Mouse (Mus musculus): ENCODE data around the gene Adgrb3. TPM values are rescaled to one million over a fixed set of nuclear protein-coding genes. Genes with fewer than 3 reads are reported as not detected.
"Not testable (repeated sequence)": the region's sequence is repeated elsewhere in the genome, so short reads cannot be mapped to it uniquely, and the experiment has no call there.

The Adgrb3 gene
- total RNA-seq, 2 experiments from 2014 or later = not detected

GRCm38 (mm10) chr1:25542891-25543290 is 286.6 kb downstream of the Adgrb3 start:
- no peak for ATAC-seq (ENCODE audit: poor library complexity, severe bottlenecking)

GRCm38 (mm10) chr1:25526976-25527375 is 302.5 kb downstream of the Adgrb3 start:
- ATAC-seq (ENCODE audit: poor library complexity, severe bottlenecking) = no peak

- no peak for ATAC-seq (ENCODE audit: poor library complexity, severe bottlenecking)
Measured at GRCm38 (mm10) chr1:25510321-25511055, 319.0 kb downstream of the Adgrb3 start.

DNA sequence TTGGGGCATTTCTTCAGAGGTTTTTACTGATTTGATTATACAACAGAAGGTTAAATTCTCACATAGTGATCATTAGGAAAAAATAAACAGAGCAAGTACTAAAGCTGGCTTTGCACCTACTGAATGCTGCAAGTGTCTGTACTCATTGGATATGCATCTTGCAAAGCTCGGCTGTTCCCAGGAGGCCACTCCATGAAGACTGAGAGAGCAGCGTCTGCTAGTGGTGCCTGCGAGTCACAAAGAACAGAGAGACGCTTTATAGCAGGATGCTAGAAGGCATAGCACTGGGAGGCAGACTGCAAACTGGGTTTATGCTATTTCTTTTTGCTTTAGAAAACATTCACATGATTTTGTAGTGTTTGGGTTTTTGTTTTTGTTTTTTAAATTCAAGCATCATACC is 325.2 kb downstream of the Adgrb3 start:
- no peak for ATAC-seq (ENCODE audit: poor library complexity, severe bottlenecking)

GRCm38 (mm10) chr1:25503524-25503923 is 326.0 kb downstream of the Adgrb3 start:
- no peak for ATAC-seq (ENCODE audit: poor library complexity, severe bottlenecking)

DNA sequence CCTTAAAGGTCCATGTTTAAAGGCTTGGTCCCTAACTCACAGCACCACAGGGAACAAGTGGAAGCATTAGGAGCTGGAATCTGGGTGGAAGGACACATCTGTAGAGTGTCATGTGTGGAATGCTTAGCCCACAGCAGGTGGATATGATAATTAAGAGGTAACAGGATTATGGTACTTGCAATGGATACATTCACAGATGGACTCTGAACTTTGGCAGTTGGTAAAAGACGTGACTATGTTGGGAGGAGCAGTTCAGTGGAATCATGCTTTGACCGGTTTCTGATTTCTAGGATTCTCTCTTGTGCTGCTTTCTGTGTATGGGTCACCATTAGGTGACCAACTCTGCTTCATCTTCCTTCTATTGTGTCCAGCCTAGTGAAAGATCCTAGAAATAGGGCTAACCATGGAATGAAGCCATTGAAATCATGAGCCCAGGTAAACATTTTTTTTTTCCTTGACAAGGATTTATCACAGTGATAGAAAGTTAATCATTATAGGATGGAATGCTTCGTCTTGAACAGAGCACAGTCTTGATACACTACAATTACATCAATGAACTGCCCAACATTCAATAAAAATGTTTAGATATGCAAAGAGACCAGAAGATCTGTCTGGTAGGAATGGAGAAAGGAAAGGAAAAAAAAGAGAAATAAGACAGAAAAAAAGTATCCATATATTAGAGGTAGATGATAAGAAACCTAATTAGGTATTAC is 334.1 kb downstream of the Adgrb3 start:
- ATAC-seq (ENCODE audit: poor library complexity, severe bottlenecking) = no peak

- ATAC-seq (ENCODE audit: poor library complexity, severe bottlenecking) = no peak
Measured at GRCm38 (mm10) chr1:25491503-25491902, 338.0 kb downstream of the Adgrb3 start.

DNA sequence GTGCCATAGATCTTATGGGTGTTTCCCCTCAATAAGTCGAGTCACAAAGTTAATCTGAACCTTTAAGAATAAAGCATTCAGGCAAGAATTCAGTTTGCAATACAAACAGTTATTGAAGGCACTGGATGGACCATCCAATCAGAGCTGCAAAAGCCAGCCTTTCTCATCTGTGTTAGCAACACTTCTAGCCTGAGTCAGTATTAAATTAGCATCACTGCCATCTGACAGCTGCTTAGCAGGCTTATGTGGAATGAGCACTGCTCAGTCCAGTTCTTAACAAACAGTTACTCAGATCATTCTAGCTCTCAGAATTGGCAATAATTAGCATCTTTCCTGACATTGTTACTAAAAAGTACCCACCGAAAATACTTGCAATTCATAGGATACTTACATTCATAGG is 339.3 kb downstream of the Adgrb3 start:
- no peak for ATAC-seq (ENCODE audit: poor library complexity, severe bottlenecking)

- ATAC-seq (ENCODE audit: poor library complexity, severe bottlenecking) = no peak
Measured at GRCm38 (mm10) chr1:25475699-25476098, 353.8 kb downstream of the Adgrb3 start.

DNA sequence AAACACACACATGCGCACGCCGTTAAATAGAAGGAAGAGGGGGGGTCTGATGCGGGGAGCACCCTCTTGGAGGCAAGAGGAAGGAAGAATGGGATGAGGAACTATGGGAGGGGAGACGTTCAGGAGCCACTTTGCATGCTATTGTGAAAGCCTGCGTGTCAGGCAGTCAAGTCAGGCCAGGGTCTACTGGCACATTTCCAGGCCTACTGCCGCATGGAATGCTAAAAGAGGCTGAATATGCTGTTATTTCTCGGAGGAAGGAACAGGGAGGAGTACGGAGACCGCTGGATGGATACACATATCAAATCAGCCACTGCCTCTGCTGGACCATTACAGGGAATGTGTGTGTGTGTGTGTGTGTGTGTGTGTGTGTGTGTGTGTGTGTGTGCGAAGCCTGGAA is 355.0 kb downstream of the Adgrb3 start:
- no peak for ATAC-seq (ENCODE audit: poor library complexity, severe bottlenecking)

DNA sequence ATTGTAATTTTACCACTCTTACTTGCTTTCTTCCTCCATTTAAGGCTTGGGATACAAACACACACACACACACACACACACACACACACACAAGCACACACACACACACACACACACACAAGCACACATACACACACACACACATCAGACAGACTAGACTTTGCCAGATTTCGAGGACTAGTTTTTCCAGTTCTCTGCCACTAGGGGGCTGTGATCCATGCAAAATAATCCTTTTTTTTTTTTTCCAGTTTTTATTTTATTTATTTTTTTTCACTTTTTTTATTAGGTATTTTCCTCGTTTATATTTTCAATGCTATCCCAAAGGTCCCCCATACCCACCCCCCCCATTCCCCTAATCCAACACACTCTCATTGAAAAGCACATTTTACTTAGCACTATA is 357.9 kb downstream of the Adgrb3 start:
- not testable (repeated sequence) for ATAC-seq (ENCODE audit: poor library complexity, severe bottlenecking)

DNA sequence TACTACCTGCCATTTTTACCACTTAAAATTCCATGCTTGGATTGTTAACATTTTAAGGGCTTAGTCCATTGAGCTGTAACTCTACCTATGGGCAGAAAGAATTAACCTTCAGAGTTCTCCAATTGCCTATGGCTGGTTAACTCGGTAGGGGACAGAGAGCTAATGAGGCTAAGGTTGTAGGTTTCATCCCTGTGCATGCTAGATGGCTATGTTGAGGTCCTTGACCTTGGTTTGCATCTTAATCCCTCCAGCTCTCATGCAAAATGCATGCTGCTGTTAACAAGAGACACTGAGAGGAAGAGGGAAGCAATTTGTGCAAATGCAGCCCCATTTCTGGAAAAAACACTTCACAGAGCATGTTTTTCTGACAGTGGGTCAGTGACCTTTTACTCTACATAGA is 366.9 kb downstream of the Adgrb3 start:
- ATAC-seq (ENCODE audit: poor library complexity, severe bottlenecking) = no peak

GRCm38 (mm10) chr1:25435506-25435905 is 394.0 kb downstream of the Adgrb3 start:
- no peak for ATAC-seq (ENCODE audit: poor library complexity, severe bottlenecking)

- no peak for ATAC-seq (ENCODE audit: poor library complexity, severe bottlenecking)
Measured at GRCm38 (mm10) chr1:25430219-25430862, 399.2 kb downstream of the Adgrb3 start.

DNA sequence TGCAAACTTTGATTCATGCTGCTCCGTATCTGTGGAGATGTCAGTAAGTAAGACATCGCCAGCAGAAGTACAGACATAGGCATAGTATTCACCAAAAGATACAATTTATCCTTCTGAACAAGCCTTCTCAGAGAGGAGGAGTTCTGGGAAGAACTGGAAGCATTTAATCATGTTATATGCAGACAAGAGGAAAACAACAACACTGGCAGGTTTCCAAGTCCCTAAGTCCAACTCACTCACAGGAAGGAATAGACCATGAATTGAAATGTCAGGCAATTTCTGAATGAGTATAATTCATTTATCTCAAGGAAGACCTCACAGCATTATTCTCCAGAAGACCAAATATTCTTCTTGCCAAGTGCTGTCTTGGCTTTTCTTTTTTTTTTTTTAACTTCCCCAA is 408.8 kb downstream of the Adgrb3 start:
- no peak for ATAC-seq (ENCODE audit: poor library complexity, severe bottlenecking)

DNA sequence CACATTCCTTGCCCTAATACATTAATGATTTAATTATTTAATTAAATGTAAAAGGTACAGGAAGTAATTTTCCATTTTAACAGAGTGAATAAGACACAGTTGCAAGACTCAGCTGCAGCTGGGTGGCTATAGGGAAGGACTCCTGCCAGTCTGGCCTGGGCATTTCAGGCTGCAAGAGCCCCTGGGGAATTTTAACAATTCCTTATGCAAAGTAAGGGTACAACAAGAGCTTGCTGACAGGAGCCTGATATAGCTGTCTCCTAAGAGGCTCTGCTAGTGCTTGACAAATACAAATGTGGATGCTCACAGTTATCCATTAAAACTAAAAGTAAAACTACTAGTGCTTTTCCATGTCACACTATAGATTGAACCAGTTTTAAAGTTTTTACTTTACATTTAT is 410.1 kb downstream of the Adgrb3 start:
- no peak for ATAC-seq (ENCODE audit: poor library complexity, severe bottlenecking)

- no peak for ATAC-seq (ENCODE audit: poor library complexity, severe bottlenecking)
Measured at GRCm38 (mm10) chr1:25415084-25415483, 414.4 kb downstream of the Adgrb3 start.

DNA sequence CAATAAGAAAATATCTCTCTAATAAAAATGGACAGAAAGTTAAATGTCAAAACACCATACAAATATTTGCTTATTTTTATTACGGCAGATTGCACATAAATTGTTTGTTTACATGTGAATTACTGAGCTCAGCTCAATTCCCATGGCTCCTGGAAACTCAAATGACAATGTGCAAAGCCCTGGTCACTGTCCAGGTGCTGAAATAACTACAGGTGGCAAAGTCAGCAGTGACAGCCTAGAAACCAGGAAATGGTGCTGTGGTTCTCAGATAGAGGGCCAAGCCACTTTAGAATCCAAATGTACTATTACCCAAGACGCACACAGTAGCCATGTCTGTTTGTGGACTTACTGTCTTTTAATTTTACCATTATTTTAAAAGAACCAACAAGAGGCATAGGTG is 465.3 kb downstream of the Adgrb3 start:
- ATAC-seq (ENCODE audit: poor library complexity, severe bottlenecking) = no peak

- ATAC-seq (ENCODE audit: poor library complexity, severe bottlenecking) = no peak
Measured at GRCm38 (mm10) chr1:25358554-25358953, 471.0 kb downstream of the Adgrb3 start.

DNA sequence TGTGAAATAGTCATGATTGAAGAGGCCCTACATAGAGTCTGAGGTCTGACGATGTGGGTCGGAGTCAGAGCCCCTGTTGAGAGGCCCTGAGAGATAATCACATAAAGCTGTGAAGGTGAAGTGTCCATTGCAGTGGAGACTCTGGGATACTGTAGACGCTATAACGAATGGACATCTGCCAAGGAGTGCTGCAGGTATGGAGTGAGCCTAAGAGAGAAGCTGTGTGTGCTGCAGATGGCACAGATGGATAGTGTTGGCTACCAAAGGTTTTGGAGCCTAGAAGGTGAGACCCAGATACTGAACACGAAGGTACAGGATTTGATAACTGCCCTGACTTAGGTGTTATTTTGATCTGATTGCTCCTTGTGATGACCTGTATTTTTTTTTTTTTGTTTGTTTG is 474.0 kb downstream of the Adgrb3 start:
- no peak for ATAC-seq (ENCODE audit: poor library complexity, severe bottlenecking)

DNA sequence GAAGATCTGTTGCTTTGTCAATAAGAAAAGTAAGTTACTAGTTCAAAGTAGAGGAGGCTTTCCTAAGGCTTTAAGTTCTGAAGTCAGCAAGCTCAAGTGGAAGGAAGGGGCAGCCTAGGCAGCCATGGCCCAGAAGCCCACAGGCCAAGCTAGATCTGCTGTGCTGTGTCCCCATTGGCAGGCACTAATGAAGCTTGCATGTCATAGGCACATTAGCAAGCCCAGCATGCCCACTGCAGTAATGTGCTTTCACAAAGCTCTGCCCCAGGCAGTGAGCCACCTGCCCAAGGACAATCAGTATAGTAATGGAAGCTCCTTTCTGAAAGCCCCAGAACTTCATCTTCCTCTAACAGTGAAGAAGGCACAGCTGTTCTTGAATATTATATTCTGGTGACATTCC is 484.6 kb downstream of the Adgrb3 start:
- ATAC-seq (ENCODE audit: poor library complexity, severe bottlenecking) = no peak

GRCm38 (mm10) chr1:25325406-25325805 is 504.1 kb downstream of the Adgrb3 start:
- ATAC-seq (ENCODE audit: poor library complexity, severe bottlenecking) = no peak
